Mouse (Mus musculus): Measurements from ENCODE around the gene Vmn1r199. TPM values are rescaled to one million over a fixed set of nuclear protein-coding genes. Genes with fewer than 3 reads are reported as not detected.
"Not testable (repeated sequence)": the region's sequence is repeated elsewhere in the genome, so short reads cannot be mapped to it uniquely, and the experiment has no call there.

The Vmn1r199 gene
- polyA plus RNA-seq (2015; fragmentation: Nextera tagmentation; extraction: Ambion mirVana): not detected in 2 replicates

DNA sequence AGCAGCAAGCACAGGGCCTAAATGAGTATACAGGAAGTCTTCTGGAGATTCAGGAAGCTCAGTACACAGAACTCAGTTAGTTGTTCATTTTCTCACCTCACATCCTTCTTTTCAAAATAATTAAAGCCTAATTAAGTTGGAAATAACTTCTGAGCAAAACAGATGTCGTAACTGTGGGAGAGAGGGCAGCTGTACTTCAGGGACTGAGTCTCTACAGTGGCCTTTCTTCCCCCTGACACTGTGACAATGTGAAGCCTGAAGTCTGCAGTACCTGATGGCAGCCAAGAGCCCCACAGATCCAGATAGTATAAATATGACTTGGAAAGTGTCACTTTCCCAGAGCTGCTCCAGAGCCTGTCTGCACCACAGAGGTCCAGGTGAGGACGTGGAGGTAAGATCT lies at the start of gene Vmn1r199:
TSS of gene Vmn1r199 (plus strand) at position 301 of the 400 bp plus-strand sequence.
- Histone ChIP-seq H3K9ac (no peak within 1 kb of the TSS), H3K36me3 (no peaks in the 10 kb centered on the region), H3K27ac (no peak within 1 kb of the TSS), H3K9me3 (no peaks in the 10 kb centered on the region), H3K4me3 (no peak within 1 kb of the TSS), H3K4me2 (no peak within 1 kb of the TSS), H3K27me3 (no peaks in the 10 kb centered on the region), H3K4me1 (no peaks in the 10 kb centered on the region)
- ATAC-seq (ENCODE audit: borderline replicate concordance, extremely low read depth, low FRiP score, low TSS enrichment): no peak
- 64% methylated on average over 2 of the region's 2 CpGs for WGBS

- Histone ChIP-seq H3K36me3 (no peaks in the 10 kb centered on the region), H3K9me3 (no peaks in the 10 kb centered on the region), H3K4me1 (no peaks in the 10 kb centered on the region), H3K9ac (no peak overlapping the region), H3K27ac (no peak overlapping the region), H3K27me3 (no peaks in the 10 kb centered on the region), H3K4me2 (no peak overlapping the region), H3K4me3 (no peak overlapping the region)
- no peak for ATAC-seq (ENCODE audit: borderline replicate concordance, extremely low read depth, low FRiP score, low TSS enrichment)
- WGBS: 70% methylated on average over 2 of the region's 2 CpGs
Measured at GRCm38 (mm10) chr13:22333269-22333668, 46.3 kb upstream of the Vmn1r199 start.

DNA sequence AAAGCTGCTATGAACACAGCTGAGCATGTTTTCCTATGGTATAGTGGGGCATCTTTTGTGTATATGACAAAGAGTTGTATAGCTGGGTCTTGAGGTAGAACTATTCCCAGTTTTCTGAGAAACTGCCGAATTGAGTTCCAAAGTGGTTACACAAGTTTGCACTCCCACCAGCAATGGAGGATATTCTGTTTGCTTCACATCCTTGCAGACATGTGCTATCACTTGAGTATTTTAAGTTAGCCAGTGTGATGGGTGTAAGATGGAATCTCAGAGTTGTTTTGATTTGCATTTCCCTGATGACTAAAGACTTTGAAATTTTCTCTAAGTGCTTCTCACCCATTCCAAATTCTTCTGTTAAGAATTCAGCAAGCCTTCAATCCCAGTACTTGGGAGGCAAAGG lies 44.1 kb upstream of the Vmn1r199 start:
- no peak overlapping the region for H3K9ac ChIP-seq
- no peaks in the 10 kb centered on the region for H3K27me3 ChIP-seq
- H3K9me3 ChIP-seq: no peaks in the 10 kb centered on the region
- no peak overlapping the region for H3K27ac ChIP-seq
- no peak overlapping the region for H3K4me2 ChIP-seq
- 83% methylated on average over 1 of the region's 1 CpGs for WGBS
- no peak for ATAC-seq (ENCODE audit: borderline replicate concordance, extremely low read depth, low FRiP score, low TSS enrichment)
- H3K4me1 ChIP-seq: no peaks in the 10 kb centered on the region
- H3K4me3 ChIP-seq: no peak overlapping the region
- H3K36me3 ChIP-seq: no peaks in the 10 kb centered on the region

GRCm38 (mm10) chr13:22350064-22350463 lies 29.6 kb upstream of the Vmn1r199 start, which contains the start of gene Vmn1r198:
Gene Vmn1r198, plus strand, starts transcription at chr13:22350364.
- ATAC-seq (ENCODE audit: borderline replicate concordance, extremely low read depth, low FRiP score, low TSS enrichment): no peak
- H3K9me3 ChIP-seq: no peaks in the 10 kb centered on the region
- H3K4me1 ChIP-seq: no peaks in the 10 kb centered on the region
- no peak within 1 kb of the TSS for H3K4me2 ChIP-seq
- no peaks in the 10 kb centered on the region for H3K36me3 ChIP-seq
- H3K27ac ChIP-seq: no peak within 1 kb of the TSS
- H3K9ac ChIP-seq: no peak within 1 kb of the TSS
- 17% methylated on average over 1 of the region's 1 CpGs for WGBS
- H3K27me3 ChIP-seq: no peaks in the 10 kb centered on the region
- H3K4me3 ChIP-seq: no peak within 1 kb of the TSS

GRCm38 (mm10) chr13:22350813-22351212 lies 28.8 kb upstream of the Vmn1r199 start:
- no peaks in the 10 kb centered on the region for H3K9me3 ChIP-seq
- 64% methylated on average over 1 of the region's 1 CpGs for WGBS
- H3K36me3 ChIP-seq: no peaks in the 10 kb centered on the region
- H3K4me2 ChIP-seq: no peak overlapping the region
- H3K9ac ChIP-seq: no peak overlapping the region
- no peaks in the 10 kb centered on the region for H3K4me1 ChIP-seq
- no peaks in the 10 kb centered on the region for H3K27me3 ChIP-seq
- no peak overlapping the region for H3K27ac ChIP-seq
- H3K4me3 ChIP-seq: no peak overlapping the region
- no peak for ATAC-seq (ENCODE audit: borderline replicate concordance, extremely low read depth, low FRiP score, low TSS enrichment)

DNA sequence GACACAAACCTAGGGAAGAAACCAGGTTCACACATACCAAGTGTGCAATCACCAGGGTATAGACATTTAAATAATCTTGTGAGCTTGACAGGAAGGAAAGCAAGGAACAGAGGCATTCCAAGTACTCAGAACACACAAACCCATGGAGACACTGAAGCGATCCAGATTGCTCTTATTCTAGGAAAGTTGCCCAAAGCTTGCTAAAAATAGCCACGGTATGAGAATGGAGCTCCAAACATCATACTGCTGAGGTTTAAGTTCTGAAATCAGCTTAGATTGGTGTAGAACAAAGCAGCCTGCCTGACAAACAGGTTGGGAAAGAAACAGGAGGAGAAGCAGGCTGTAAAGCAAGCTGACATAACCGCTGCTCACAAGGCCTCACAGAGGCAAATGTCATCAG lies 1.5 kb downstream of the Vmn1r199 start:
- ATAC-seq (ENCODE audit: borderline replicate concordance, extremely low read depth, low FRiP score, low TSS enrichment); H3K9me3 ChIP-seq; H3K4me3 ChIP-seq; H3K27ac ChIP-seq; H3K9ac ChIP-seq; H3K27me3 ChIP-seq; H3K4me1 ChIP-seq; H3K36me3 ChIP-seq; H3K4me2 ChIP-seq: not testable (repeated sequence)
- WGBS: 48% methylated on average over 3 of the region's 3 CpGs

- Histone ChIP-seq H3K27me3 (no peaks in the 10 kb centered on the region), H3K4me2 (no peak overlapping the region), H3K4me1 (no peaks in the 10 kb centered on the region), H3K9ac (no peak overlapping the region), H3K4me3 (no peak overlapping the region), H3K36me3 (no peaks in the 10 kb centered on the region), H3K27ac (no peak overlapping the region), H3K9me3 (no peaks in the 10 kb centered on the region)
- ATAC-seq (ENCODE audit: borderline replicate concordance, extremely low read depth, low FRiP score, low TSS enrichment): no peak
- 71% methylated on average over 3 of the region's 3 CpGs for WGBS
Measured at GRCm38 (mm10) chr13:22383401-22383800, 3.8 kb downstream of the Vmn1r199 start.

- Histone ChIP-seq H3K4me1 (no peaks in the 10 kb centered on the region), H3K9ac (no peak overlapping the region), H3K9me3 (no peaks in the 10 kb centered on the region), H3K27ac (no peak overlapping the region), H3K36me3 (no peaks in the 10 kb centered on the region), H3K27me3 (no peaks in the 10 kb centered on the region), H3K4me3 (no peak overlapping the region), H3K4me2 (no peak overlapping the region)
- no peak for ATAC-seq (ENCODE audit: borderline replicate concordance, extremely low read depth, low FRiP score, low TSS enrichment)
- 68% methylated on average over 1 of the region's 1 CpGs for WGBS
Measured at GRCm38 (mm10) chr13:22387050-22387449, 7.4 kb downstream of the Vmn1r199 start.

DNA sequence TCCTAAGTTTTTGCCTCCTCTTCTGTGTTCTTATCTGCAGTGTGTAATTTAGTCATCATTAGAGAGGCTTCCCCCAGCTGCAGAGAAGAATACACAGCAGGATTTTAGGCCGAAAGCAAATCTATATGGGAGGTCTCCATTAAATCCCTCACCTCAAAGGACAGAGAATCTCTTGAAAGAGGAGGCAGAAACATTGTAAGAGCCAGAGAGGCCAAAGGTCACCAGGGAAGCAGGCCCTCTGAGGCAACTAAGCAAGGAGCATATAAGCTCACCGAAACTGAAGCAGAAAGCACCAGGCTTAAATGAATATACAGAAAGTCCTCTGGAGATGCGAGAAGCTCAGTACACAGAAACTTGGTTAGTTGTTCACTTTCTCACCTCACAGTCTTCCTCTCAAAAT lies 10.5 kb downstream of the Vmn1r199 start, which contains the start of gene Vmn1r200:
TSS of gene Vmn1r200 (plus strand) at position 301 of the 400 bp plus-strand sequence.
- Histone ChIP-seq H3K4me1 (no peaks in the 10 kb centered on the region), H3K4me2 (no peak within 1 kb of the TSS), H3K4me3 (no peak within 1 kb of the TSS), H3K9ac (no peak within 1 kb of the TSS), H3K27ac (no peak within 1 kb of the TSS), H3K36me3 (no peaks in the 10 kb centered on the region), H3K27me3 (no peaks in the 10 kb centered on the region), H3K9me3 (no peaks in the 10 kb centered on the region)
- 67% methylated on average over 3 of the region's 3 CpGs for WGBS
- ATAC-seq (ENCODE audit: borderline replicate concordance, extremely low read depth, low FRiP score, low TSS enrichment): no peak

GRCm38 (mm10) chr13:22402978-22403377 lies 23.4 kb downstream of the Vmn1r199 start:
- 54% methylated on average over 1 of the region's 1 CpGs for WGBS
- ATAC-seq (ENCODE audit: borderline replicate concordance, extremely low read depth, low FRiP score, low TSS enrichment): no peak
- Histone ChIP-seq H3K9me3 (peaks cover 6% of the 10 kb centered on the region; the same call in 1 of the 2 replicates), H3K27me3 (no peaks in the 10 kb centered on the region), H3K4me2 (no peak overlapping the region), H3K9ac (no peak overlapping the region), H3K36me3 (no peaks in the 10 kb centered on the region), H3K4me3 (no peak overlapping the region), H3K4me1 (no peaks in the 10 kb centered on the region), H3K27ac (no peak overlapping the region)

Other genes with a start within 250 kb of the Vmn1r199 start
- not detected in 2 replicates for gene Vmn1r191, start 195.8 kb upstream of the Vmn1r199 start, polyA plus RNA-seq (2015; fragmentation: Nextera tagmentation; extraction: Ambion mirVana)
- not detected in 2 replicates for gene Vmn1r192, start 188.7 kb upstream of the Vmn1r199 start, polyA plus RNA-seq (2015; fragmentation: Nextera tagmentation; extraction: Ambion mirVana)
- not detected in 2 replicates for gene Vmn1r193, start 156.7 kb upstream of the Vmn1r199 start, polyA plus RNA-seq (2015; fragmentation: Nextera tagmentation; extraction: Ambion mirVana)
- gene Vmn1r194, start 135.6 kb upstream of the Vmn1r199 start, polyA plus RNA-seq (2015; fragmentation: Nextera tagmentation; extraction: Ambion mirVana): not detected in 2 replicates
- gene Vmn1r195, start 109.3 kb upstream of the Vmn1r199 start, polyA plus RNA-seq (2015; fragmentation: Nextera tagmentation; extraction: Ambion mirVana): not detected in 2 replicates
- gene Vmn1r196, start 89.9 kb upstream of the Vmn1r199 start, polyA plus RNA-seq (2015; fragmentation: Nextera tagmentation; extraction: Ambion mirVana): not detected in 2 replicates
- not detected in 2 replicates for gene Vmn1r197, start 55.2 kb upstream of the Vmn1r199 start, polyA plus RNA-seq (2015; fragmentation: Nextera tagmentation; extraction: Ambion mirVana)
- gene Vmn1r198, start 29.5 kb upstream of the Vmn1r199 start, polyA plus RNA-seq (2015; fragmentation: Nextera tagmentation; extraction: Ambion mirVana): not detected in 2 replicates
- not detected in 2 replicates for gene Vmn1r200, start 10.6 kb downstream of the Vmn1r199 start, polyA plus RNA-seq (2015; fragmentation: Nextera tagmentation; extraction: Ambion mirVana)
- gene Vmn1r201, start 92.1 kb downstream of the Vmn1r199 start, polyA plus RNA-seq (2015; fragmentation: Nextera tagmentation; extraction: Ambion mirVana): not detected in 2 replicates
- not detected in 2 replicates for gene Vmn1r202, start 125.6 kb downstream of the Vmn1r199 start, polyA plus RNA-seq (2015; fragmentation: Nextera tagmentation; extraction: Ambion mirVana)
- not detected in 2 replicates for gene Vmn1r203, start 138.3 kb downstream of the Vmn1r199 start, polyA plus RNA-seq (2015; fragmentation: Nextera tagmentation; extraction: Ambion mirVana)
- not detected in 2 replicates for gene Vmn1r204, start 173.4 kb downstream of the Vmn1r199 start, polyA plus RNA-seq (2015; fragmentation: Nextera tagmentation; extraction: Ambion mirVana)
- gene Vmn1r205, start 213.2 kb downstream of the Vmn1r199 start, polyA plus RNA-seq (2015; fragmentation: Nextera tagmentation; extraction: Ambion mirVana): not detected in 2 replicates
- not detected in 2 replicates for gene Vmn1r206, start 244.4 kb downstream of the Vmn1r199 start, polyA plus RNA-seq (2015; fragmentation: Nextera tagmentation; extraction: Ambion mirVana)